Mouse (Mus musculus): Measurements from ENCODE around the gene Chn1. TPM values are rescaled to one million over a fixed set of nuclear protein-coding genes. Genes with fewer than 3 reads are reported as not detected.
A peak's percentile ranks its signal among the peaks of the same experiment; 100 is the strongest.

Chn1 gene
- polyA plus RNA-seq, 1 experiment from 2014 or later, result 86.7 TPM

GRCm38 (mm10) chr2:73659041-73659440 is 116.1 kb downstream of the Chn1 start:
- DNase-seq (ENCODE audit: low spot score, missing footprints) (no peak), ATAC-seq (ENCODE audit: low FRiP score) (no peak)
- 73% methylated on average over 8 of the region's 8 CpGs for WGBS
- H3K27ac ChIP-seq (ENCODE audit: low read depth, low read length), result peak overlapping the region; percentile 16; the same call in 1 of the 2 replicates
- H3K9me3 ChIP-seq (ENCODE audit: control insufficient read depth, low read length), result no peaks in the 10 kb centered on the region
- H3K36me3 ChIP-seq (ENCODE audit: control insufficient read depth, insufficient read depth, low read length), result no peaks in the 10 kb centered on the region
- peaks cover 24% of the 10 kb centered on the region for H3K4me1 ChIP-seq (ENCODE audit: control insufficient read depth, insufficient read depth, low read length)
- H3K4me3 ChIP-seq (ENCODE audit: low read depth, low read length), result no peak overlapping the region
- no peak overlapping the region for H3K4me2 ChIP-seq
- H3K27me3 ChIP-seq (ENCODE audit: control insufficient read depth, insufficient read depth, low read length), result no peaks in the 10 kb centered on the region
- H3K9ac ChIP-seq (ENCODE audit: low read length), result no peak overlapping the region

- DNase-seq (ENCODE audit: low spot score, missing footprints) (peak; percentile 77), ATAC-seq (ENCODE audit: low FRiP score) (no peak)
- Histone ChIP-seq H3K27me3 (ENCODE audit: control insufficient read depth, insufficient read depth, low read length) (no peaks in the 10 kb centered on the region), H3K36me3 (ENCODE audit: control insufficient read depth, insufficient read depth, low read length) (no peaks in the 10 kb centered on the region), H3K4me1 (ENCODE audit: control insufficient read depth, insufficient read depth, low read length) (peaks cover 24% of the 10 kb centered on the region), H3K4me3 (ENCODE audit: low read depth, low read length) (no peak overlapping the region), H3K9ac (ENCODE audit: low read length) (no peak overlapping the region), H3K27ac (ENCODE audit: low read depth, low read length) (no peak overlapping the region), H3K9me3 (ENCODE audit: control insufficient read depth, low read length) (no peaks in the 10 kb centered on the region), H3K4me2 (no peak overlapping the region)
- WGBS, result 80% methylated on average over 3 of the region's 3 CpGs
These were observed 117.2 kb downstream of the Chn1 start for GRCm38 (mm10) chr2:73657961-73658360.

- peak; percentile 54 for ATAC-seq (ENCODE audit: low FRiP score)
- 42% methylated on average over 7 of the region's 7 CpGs for WGBS
These were observed 118.0 kb downstream of the Chn1 start for GRCm38 (mm10) chr2:73657151-73657550.

GRCm38 (mm10) chr2:73655663-73656062 is 119.5 kb downstream of the Chn1 start:
- H3K36me3 ChIP-seq (ENCODE audit: control insufficient read depth, insufficient read depth, low read length), result no peaks in the 10 kb centered on the region
- no peak for ATAC-seq (ENCODE audit: low FRiP score)
- H3K9me3 ChIP-seq (ENCODE audit: control insufficient read depth, low read length), result no peaks in the 10 kb centered on the region
- H3K4me3 ChIP-seq (ENCODE audit: low read depth, low read length), result no peak overlapping the region
- WGBS, result 79% methylated on average over 4 of the region's 4 CpGs
- H3K27ac ChIP-seq (ENCODE audit: low read depth, low read length), result no peak overlapping the region
- no peak overlapping the region for H3K9ac ChIP-seq (ENCODE audit: low read length)
- DNase-seq (ENCODE audit: low spot score, missing footprints), result peak; percentile 79
- peaks cover 21% of the 10 kb centered on the region for H3K4me1 ChIP-seq (ENCODE audit: control insufficient read depth, insufficient read depth, low read length)
- H3K4me2 ChIP-seq, result no peak overlapping the region
- H3K27me3 ChIP-seq (ENCODE audit: control insufficient read depth, insufficient read depth, low read length), result no peaks in the 10 kb centered on the region

More at GRCm38 (mm10) chr2:73657151-73657550, 118.0 kb downstream of the Chn1 start:
- Histone ChIP-seq H3K9ac (ENCODE audit: low read length) (peak overlapping the region; percentile 18; the same call in 1 of the 2 replicates), H3K36me3 (ENCODE audit: control insufficient read depth, insufficient read depth, low read length) (no peaks in the 10 kb centered on the region), H3K4me2 (no peak overlapping the region), H3K9me3 (ENCODE audit: control insufficient read depth, low read length) (no peaks in the 10 kb centered on the region), H3K27ac (ENCODE audit: low read depth, low read length) (no peak overlapping the region; the same call in 1 of the 2 replicates), H3K4me3 (ENCODE audit: low read depth, low read length) (no peak overlapping the region), H3K4me1 (ENCODE audit: control insufficient read depth, insufficient read depth, low read length) (peaks cover 24% of the 10 kb centered on the region), H3K27me3 (ENCODE audit: control insufficient read depth, insufficient read depth, low read length) (no peaks in the 10 kb centered on the region)
- peak; percentile 80 for DNase-seq (ENCODE audit: low spot score, missing footprints)

- H3K4me3 ChIP-seq (ENCODE audit: low read depth, low read length), result no peak overlapping the region
- H3K36me3 ChIP-seq (ENCODE audit: control insufficient read depth, insufficient read depth, low read length), result no peaks in the 10 kb centered on the region
- no peaks in the 10 kb centered on the region for H3K9me3 ChIP-seq (ENCODE audit: control insufficient read depth, low read length)
- no peaks in the 10 kb centered on the region for H3K27me3 ChIP-seq (ENCODE audit: control insufficient read depth, insufficient read depth, low read length)
- DNase-seq (ENCODE audit: low spot score, missing footprints), result peak; percentile 10
- WGBS, result 82% methylated on average over 1 of the region's 1 CpGs
- H3K9ac ChIP-seq (ENCODE audit: low read length), result no peak overlapping the region
- no peak overlapping the region for H3K4me2 ChIP-seq
- ATAC-seq (ENCODE audit: low FRiP score), result no peak
- no peak overlapping the region for H3K27ac ChIP-seq (ENCODE audit: low read depth, low read length)
- H3K4me1 ChIP-seq (ENCODE audit: control insufficient read depth, insufficient read depth, low read length), result peaks cover 13% of the 10 kb centered on the region; the same call in 1 of the 2 replicates
These were observed 120.3 kb downstream of the Chn1 start for GRCm38 (mm10) chr2:73654892-73655243.

- ATAC-seq (ENCODE audit: low FRiP score) (no peak), DNase-seq (ENCODE audit: low spot score, missing footprints) (peak; percentile 54)
- no peaks in the 10 kb centered on the region for H3K27me3 ChIP-seq (ENCODE audit: control insufficient read depth, insufficient read depth, low read length)
- no peaks in the 10 kb centered on the region for H3K36me3 ChIP-seq (ENCODE audit: control insufficient read depth, insufficient read depth, low read length)
- H3K9ac ChIP-seq (ENCODE audit: low read length), result no peak overlapping the region
- H3K4me1 ChIP-seq (ENCODE audit: control insufficient read depth, insufficient read depth, low read length), result peaks cover 9% of the 10 kb centered on the region; the same call in 1 of the 2 replicates
- no peak overlapping the region for H3K4me3 ChIP-seq (ENCODE audit: low read depth, low read length)
- H3K9me3 ChIP-seq (ENCODE audit: control insufficient read depth, low read length), result no peaks in the 10 kb centered on the region
- WGBS, result 84% methylated on average over 4 of the region's 4 CpGs
- H3K4me2 ChIP-seq, result no peak overlapping the region
- no peak overlapping the region for H3K27ac ChIP-seq (ENCODE audit: low read depth, low read length)
These were observed 120.9 kb downstream of the Chn1 start for GRCm38 (mm10) chr2:73654059-73654891.

GRCm38 (mm10) chr2:73637688-73638087 is 137.5 kb downstream of the Chn1 start:
- Histone ChIP-seq H3K9ac (ENCODE audit: low read length) (no peak overlapping the region), H3K27me3 (ENCODE audit: control insufficient read depth, insufficient read depth, low read length) (no peaks in the 10 kb centered on the region), H3K4me1 (ENCODE audit: control insufficient read depth, insufficient read depth, low read length) (no peaks in the 10 kb centered on the region), H3K9me3 (ENCODE audit: control insufficient read depth, low read length) (no peaks in the 10 kb centered on the region), H3K4me2 (no peak overlapping the region), H3K4me3 (ENCODE audit: low read depth, low read length) (no peak overlapping the region), H3K27ac (ENCODE audit: low read depth, low read length) (no peak overlapping the region), H3K36me3 (ENCODE audit: control insufficient read depth, insufficient read depth, low read length) (no peaks in the 10 kb centered on the region)
- WGBS, result 91% methylated on average over 6 of the region's 6 CpGs
- DNase-seq (ENCODE audit: low spot score, missing footprints), result no peak
- ATAC-seq (ENCODE audit: low FRiP score), result no peak

GRCm38 (mm10) chr2:73636387-73636786 is 138.8 kb downstream of the Chn1 start:
- Histone ChIP-seq H3K27me3 (ENCODE audit: control insufficient read depth, insufficient read depth, low read length) (no peaks in the 10 kb centered on the region), H3K4me3 (ENCODE audit: low read depth, low read length) (no peak overlapping the region), H3K36me3 (ENCODE audit: control insufficient read depth, insufficient read depth, low read length) (no peaks in the 10 kb centered on the region), H3K9ac (ENCODE audit: low read length) (no peak overlapping the region), H3K9me3 (ENCODE audit: control insufficient read depth, low read length) (no peaks in the 10 kb centered on the region), H3K27ac (ENCODE audit: low read depth, low read length) (no peak overlapping the region), H3K4me1 (ENCODE audit: control insufficient read depth, insufficient read depth, low read length) (no peaks in the 10 kb centered on the region), H3K4me2 (no peak overlapping the region)
- ATAC-seq (ENCODE audit: low FRiP score) (no peak), DNase-seq (ENCODE audit: low spot score, missing footprints) (no peak)
- WGBS, result 85% methylated on average over 3 of the region's 3 CpGs

- DNase-seq (ENCODE audit: low spot score, missing footprints) (peak; percentile 62), ATAC-seq (ENCODE audit: low FRiP score) (no peak)
- H3K4me1 ChIP-seq (ENCODE audit: control insufficient read depth, insufficient read depth, low read length), result no peaks in the 10 kb centered on the region
- H3K36me3 ChIP-seq (ENCODE audit: control insufficient read depth, insufficient read depth, low read length), result peaks cover 3% of the 10 kb centered on the region; the same call in 1 of the 2 replicates
- H3K27me3 ChIP-seq (ENCODE audit: control insufficient read depth, insufficient read depth, low read length), result no peaks in the 10 kb centered on the region
- no peak overlapping the region for H3K4me2 ChIP-seq
- WGBS, result 92% methylated on average over 7 of the region's 7 CpGs
- no peak overlapping the region for H3K27ac ChIP-seq (ENCODE audit: low read depth, low read length)
- H3K9ac ChIP-seq (ENCODE audit: low read length), result no peak overlapping the region
- H3K9me3 ChIP-seq (ENCODE audit: control insufficient read depth, low read length), result no peaks in the 10 kb centered on the region
- no peak overlapping the region for H3K4me3 ChIP-seq (ENCODE audit: low read depth, low read length)
These were observed 143.3 kb downstream of the Chn1 start for GRCm38 (mm10) chr2:73631816-73632215.
